Mouse (Mus musculus) myocyte (in vitro differentiated cells): ENCODE measurements around the gene Coq8b. TPM values are rescaled to one million over a fixed set of nuclear protein-coding genes. Genes with fewer than 3 reads are reported as not detected.

Experiments
- H3K27me3 ChIP-seq: one replicate; pipeline ENCODE4 v1.6.1; 2011; ENCODE audit not compliant: control insufficient read depth, insufficient read depth, insufficient read length
- H3K36me3 ChIP-seq: one replicate; pipeline ENCODE4 v1.6.1; 2011; ENCODE audit not compliant: control insufficient read depth, insufficient read depth
- H3K4me2 ChIP-seq: one replicate; pipeline ENCODE4 v1.6.1; 2011; ENCODE audit warnings: low read depth, control low read depth
- H3K4me3 ChIP-seq: one replicate; pipeline ENCODE4 v1.5.1; 2011; ENCODE audit warnings: mild to moderate bottlenecking, control low read depth, moderate library complexity
- H3K79me2 ChIP-seq: one replicate; pipeline ENCODE4 v1.6.1; 2011; ENCODE audit not compliant: control insufficient read depth, insufficient read depth
- H3ac ChIP-seq: one replicate; pipeline ENCODE4 v1.6.1; 2011; ENCODE audit not compliant: control insufficient read depth, insufficient read length
- CEBPB ChIP-seq: IDR thresholded peaks from 2 replicates; pipeline ENCODE4 v1.6.1; 2011; ENCODE audit warnings: mild to moderate bottlenecking, moderate library complexity; ENCODE audit not compliant: poor library complexity, insufficient read depth, severe bottlenecking
- E2F4 ChIP-seq: IDR thresholded peaks from one replicate; pipeline ENCODE4 v1.6.1; 2011; ENCODE audit warnings: mild to moderate bottlenecking, control low read depth, moderate library complexity; ENCODE audit not compliant: insufficient read depth
- MAX ChIP-seq: IDR thresholded peaks from one replicate; pipeline ENCODE4 v1.6.1; 2011; ENCODE audit warnings: low read depth, mild to moderate bottlenecking, control low read depth
- MYOD1 ChIP-seq, 3 experiments: IDR thresholded peaks; one replicate each; pipeline ENCODE4 v1.6.1; 2011; ENCODE audit warnings: control low read depth in 2 of 3, low read depth in 2 of 3, mild to moderate bottlenecking in 2 of 3, moderate library complexity in 1 of 3; ENCODE audit not compliant: insufficient read length in 2 of 3, control insufficient read depth in 1 of 3
- MYOG ChIP-seq, 3 experiments: IDR thresholded peaks; one replicate each; pipeline ENCODE4 v1.6.1; 2011; ENCODE audit warnings: control low read depth in 2 of 3, low read depth in 2 of 3, mild to moderate bottlenecking in 2 of 3; ENCODE audit not compliant: insufficient read length in 2 of 3, control insufficient read depth in 1 of 3, insufficient read depth in 1 of 3
- POLR2A ChIP-seq: IDR thresholded peaks from one replicate; pipeline ENCODE4 v1.6.1; 2011; ENCODE audit warnings: low read depth, mild to moderate bottlenecking, control low read depth, moderate library complexity; ENCODE audit not compliant: insufficient read length
- POLR2AphosphoS2 ChIP-seq: IDR thresholded peaks from one replicate; pipeline ENCODE4 v1.6.1; 2011; ENCODE audit warnings: low read depth, control low read depth; ENCODE audit not compliant: insufficient read length
- REST ChIP-seq: IDR thresholded peaks from one replicate; pipeline ENCODE4 v1.6.1; 2011; ENCODE audit warnings: mild to moderate bottlenecking, control low read depth, moderate library complexity; ENCODE audit not compliant: insufficient read depth, insufficient read length
- SRF ChIP-seq: IDR thresholded peaks from one replicate; pipeline ENCODE4 v1.6.1; 2011; ENCODE audit warnings: low read depth; ENCODE audit not compliant: control insufficient read depth, insufficient read length
- TCF12 ChIP-seq: IDR thresholded peaks from one replicate; pipeline ENCODE4 v1.6.1; 2011; ENCODE audit warnings: mild to moderate bottlenecking, control low read depth; ENCODE audit not compliant: poor library complexity, insufficient read depth, severe bottlenecking
- TCF3 ChIP-seq: IDR thresholded peaks from one replicate; pipeline ENCODE4 v1.6.1; 2011; ENCODE audit warnings: low read depth, control low read depth; ENCODE audit not compliant: insufficient read length
- USF1 ChIP-seq: IDR thresholded peaks from one replicate; pipeline ENCODE4 v1.6.1; 2011; ENCODE audit warnings: low read depth, mild to moderate bottlenecking, control low read depth, moderate library complexity
- polyA plus RNA-seq: library from polyadenylated mRNA; unstranded; fragments of >200 nt; fragmentation: generic; extraction: Trizol; gene quantifications from one replicate; pipeline ENCODE4 v1.2.1, GENCODE M21; 2012; ENCODE audit warnings: missing spikeins

The Coq8b gene
- polyA plus RNA-seq, 1 experiment: 19.1 TPM

DNA sequence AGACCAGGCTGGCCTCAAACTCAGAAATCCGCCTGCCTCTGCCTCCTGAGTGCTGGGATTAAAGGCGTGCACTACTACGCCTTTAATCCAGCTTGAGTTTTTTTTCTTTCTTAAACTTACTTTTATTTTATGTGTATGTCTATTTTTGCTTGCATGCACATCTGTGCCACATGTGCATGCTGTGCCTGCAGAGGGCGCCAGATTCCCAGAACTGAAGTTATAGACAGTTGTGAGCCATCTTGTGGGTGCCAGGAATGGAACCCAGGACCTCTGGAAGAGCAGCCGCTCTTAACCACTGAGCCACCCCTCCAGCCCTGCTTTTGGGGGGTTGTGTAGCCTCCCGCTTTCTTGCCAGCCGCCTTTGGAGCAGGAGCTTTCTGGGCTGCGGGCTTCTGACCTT, 38.6 kb downstream of the Coq8b start:
- no peak overlapping the region for H3ac ChIP-seq
- no peak overlapping the region for H3K4me3 ChIP-seq
- no peak overlapping the region for H3K4me2 ChIP-seq
- no peaks in the 10 kb centered on the region for H3K36me3 ChIP-seq
- no peaks in the 10 kb centered on the region for H3K79me2 ChIP-seq
- TF ChIP-seq SRF (no peak), TCF12 (no peak), MYOD1 (IDR thresholded peaks at IDR 0.05; ENCODE audit: control insufficient read depth in 1 of 3, insufficient read length in 2 of 3, low read depth in 2 of 3) (no peak), POLR2AphosphoS2 (no peak), CEBPB (no peak), REST (no peak), E2F4 (no peak), MAX (no peak), POLR2A (no peak), USF1 (no peak)
- H3K27me3 ChIP-seq: no peaks in the 10 kb centered on the region

- Histone ChIP-seq H3K4me2 (no peak overlapping the region), H3ac (no peak overlapping the region), H3K27me3 (no peaks in the 10 kb centered on the region), H3K79me2 (no peaks in the 10 kb centered on the region), H3K4me3 (no peak overlapping the region), H3K36me3 (peaks cover 7% of the 10 kb centered on the region)
- TF ChIP-seq REST (no peak), POLR2A (no peak), MAX (no peak), MYOG (IDR thresholded peaks at IDR 0.05; ENCODE audit: control insufficient read depth in 1 of 3, insufficient read depth in 1 of 3, insufficient read length in 2 of 3, low read depth in 2 of 3) (no peak), CEBPB (no peak), USF1 (no peak), TCF12 (no peak), E2F4 (no peak), SRF (no peak), TCF3 (no peak), POLR2AphosphoS2 (no peak), MYOD1 (IDR thresholded peaks at IDR 0.05; ENCODE audit: control insufficient read depth in 1 of 3, insufficient read length in 2 of 3, low read depth in 2 of 3) (no peak)
Measured at GRCm38 (mm10) chr7:27273739-27274351, 41.0 kb downstream of the Coq8b start.

- Histone ChIP-seq H3K79me2 (no peaks in the 10 kb centered on the region), H3K4me2 (no peak overlapping the region), H3K27me3 (no peaks in the 10 kb centered on the region), H3K36me3 (peaks cover 7% of the 10 kb centered on the region), H3K4me3 (no peak overlapping the region), H3ac (no peak overlapping the region)
- TF ChIP-seq POLR2A (no peak), USF1 (no peak), E2F4 (no peak), MYOG (IDR thresholded peaks at IDR 0.05; ENCODE audit: control insufficient read depth in 1 of 3, insufficient read depth in 1 of 3, insufficient read length in 2 of 3, low read depth in 2 of 3) (no peak), POLR2AphosphoS2 (no peak)
Measured at GRCm38 (mm10) chr7:27274916-27275315, 42.1 kb downstream of the Coq8b start.

- H3ac ChIP-seq: no peak overlapping the region
- H3K79me2 ChIP-seq: no peaks in the 10 kb centered on the region
- H3K27me3 ChIP-seq: no peaks in the 10 kb centered on the region
- H3K36me3 ChIP-seq: peaks cover 7% of the 10 kb centered on the region
- H3K4me3 ChIP-seq: no peak overlapping the region
- H3K4me2 ChIP-seq: no peak overlapping the region
- no peak for TF ChIP-seq REST
Measured at GRCm38 (mm10) chr7:27276021-27276420, 43.2 kb downstream of the Coq8b start.

DNA sequence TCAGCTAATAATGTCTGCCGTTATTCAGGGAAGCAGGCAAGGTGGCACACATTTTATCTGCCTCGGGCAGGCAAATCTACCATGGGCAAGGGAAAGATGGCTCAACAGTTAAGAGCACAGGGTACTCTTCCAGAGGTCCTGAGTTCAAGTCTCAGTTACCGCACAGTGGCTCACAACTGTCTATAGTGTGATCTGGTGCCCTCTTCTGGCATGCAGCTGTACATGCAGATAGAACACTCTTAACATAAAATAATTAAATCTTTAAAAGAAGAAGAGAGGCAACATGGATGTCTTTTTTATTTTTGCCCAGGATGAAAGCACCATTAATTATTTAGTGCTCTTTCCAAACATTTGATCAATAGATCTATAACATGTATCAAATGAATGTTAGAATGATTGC, 44.4 kb downstream of the Coq8b start:
- Histone ChIP-seq H3ac (no peak overlapping the region), H3K4me2 (no peak overlapping the region), H3K79me2 (no peaks in the 10 kb centered on the region), H3K36me3 (peaks cover 7% of the 10 kb centered on the region), H3K4me3 (no peak overlapping the region), H3K27me3 (no peaks in the 10 kb centered on the region)
- TF ChIP-seq POLR2A: no peak
- TF ChIP-seq MAX: no peak
- no peak for TF ChIP-seq REST
- TF ChIP-seq TCF12: no peak
- TF ChIP-seq TCF3: no peak
- no peak for TF ChIP-seq E2F4
- no peak for TF ChIP-seq USF1
